Mouse (Mus musculus) stomach, embryonic 16.5 days (tissue): ENCODE measurements around the gene Olfr982. TPM values are rescaled to one million over a fixed set of nuclear protein-coding genes. Genes with fewer than 3 reads are reported as not detected.
A peak's percentile ranks its signal among the peaks of the same experiment; 100 is the strongest.

Source experiments
- ATAC-seq: fragments of 200-750 bp; cut with Nextera tagmentation; 2 replicates; pipeline ENCODE4 v1.8.0; 2017; ENCODE audit warnings: moderate number of reproducible peaks, moderate TSS enrichment; ENCODE audit not compliant: insufficient read depth, low FRiP score
- H3K27ac ChIP-seq: fragments of 300-500 bp; sonication (generic); 2 replicates; pipeline ENCODE4 v1.5.1; 2014; ENCODE audit warnings: low read length
- H3K27me3 ChIP-seq: fragments of 300-500 bp; sonication (generic); 2 replicates; pipeline ENCODE4 v1.6.1; 2014; ENCODE audit warnings: low read length, control low read depth, mixed read lengths; ENCODE audit not compliant: control insufficient read depth, insufficient read depth
- H3K36me3 ChIP-seq: fragments of 300-500 bp; sonication (generic); 2 replicates; pipeline ENCODE4 v1.6.1; 2014; ENCODE audit warnings: low read length; ENCODE audit not compliant: control insufficient read depth, insufficient read depth
- H3K4me1 ChIP-seq: fragments of 300-500 bp; sonication (generic); 2 replicates; pipeline ENCODE4 v1.6.1; 2014; ENCODE audit warnings: low read length, control low read depth, mixed read lengths; ENCODE audit not compliant: control insufficient read depth, insufficient read depth
- H3K4me2 ChIP-seq: fragments of 300-500 bp; sonication (generic); 2 replicates; pipeline ENCODE4 v1.6.1; 2014; ENCODE audit warnings: low read depth, low read length, mixed read lengths
- H3K4me3 ChIP-seq: fragments of 300-500 bp; sonication (generic); replicated peaks from 2 replicates; pipeline ENCODE4 v1.5.1; 2014; ENCODE audit warnings: mild to moderate bottlenecking, low read length
- H3K9ac ChIP-seq: fragments of 300-500 bp; sonication (generic); 2 replicates; pipeline ENCODE4 v1.6.1; 2014; ENCODE audit warnings: low read length
- H3K9me3 ChIP-seq: fragments of 300-500 bp; sonication (generic); replicated peaks from 2 replicates; pipeline ENCODE4 v1.6.1; 2016; ENCODE audit warnings: low read length, control low read depth; ENCODE audit not compliant: control insufficient read depth
- WGBS: fragments of 180-500 bp; shearing (Covaris S2); extraction: QIAGEN DNeasy Blood & Tissue Kit; methylation state at CpG from one replicate; pipeline ENCODE4 v1.1.7; 2014; 5-methylcytosine and 5-hydroxymethylcytosine counted together
- polyA plus RNA-seq: library from polyadenylated mRNA; unstranded; fragments of >200 nt; fragmentation: Nextera tagmentation; extraction: Ambion mirVana; gene quantifications from 2 replicates; pipeline ENCODE4 v1.2.1, GENCODE M21; 2015

The Olfr982 gene
- polyA plus RNA-seq: not detected in 2 replicates

DNA sequence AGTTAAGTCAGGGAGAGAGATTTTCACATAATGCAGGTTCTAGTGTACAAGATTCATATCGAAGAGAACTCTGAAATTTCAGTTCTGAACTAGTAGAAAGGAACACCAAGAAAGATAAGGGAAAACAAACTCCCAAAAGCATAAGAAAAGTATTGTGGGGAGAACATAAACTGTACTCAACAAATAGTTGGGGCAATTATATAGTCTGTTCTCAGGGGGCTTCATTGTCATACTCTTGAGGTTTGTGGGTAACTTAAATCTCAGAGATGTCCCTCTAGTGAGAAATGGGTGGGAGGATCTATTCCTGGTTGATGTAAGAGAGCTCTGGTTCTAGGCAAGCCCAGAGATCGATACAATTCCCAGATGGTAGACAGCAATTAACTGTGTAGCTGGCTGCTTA, at the start of gene Olfr982:
TSS of gene Olfr982 (plus strand) at position 301 of the 400 bp plus-strand sequence.
- Histone ChIP-seq H3K36me3 (no peaks in the 10 kb centered on the region), H3K4me3 (no peak within 1 kb of the TSS), H3K4me2 (no peak within 1 kb of the TSS), H3K9me3 (no peaks in the 10 kb centered on the region), H3K27me3 (no peaks in the 10 kb centered on the region), H3K9ac (no peak within 1 kb of the TSS), H3K4me1 (no peaks in the 10 kb centered on the region), H3K27ac (no peak within 1 kb of the TSS)
- no peak for ATAC-seq
- 78% methylated on average over 2 of the region's 2 CpGs for WGBS

- Histone ChIP-seq H3K27ac (no peak overlapping the region), H3K27me3 (no peaks in the 10 kb centered on the region), H3K4me2 (no peak overlapping the region), H3K4me1 (no peaks in the 10 kb centered on the region), H3K9ac (no peak overlapping the region), H3K9me3 (no peaks in the 10 kb centered on the region), H3K36me3 (no peaks in the 10 kb centered on the region), H3K4me3 (no peak overlapping the region)
- WGBS: 90% methylated on average over 19 of the region's 19 CpGs
- no peak for ATAC-seq
Measured at GRCm38 (mm10) chr9:40050138-40050537, 23.5 kb upstream of the Olfr982 start.

DNA sequence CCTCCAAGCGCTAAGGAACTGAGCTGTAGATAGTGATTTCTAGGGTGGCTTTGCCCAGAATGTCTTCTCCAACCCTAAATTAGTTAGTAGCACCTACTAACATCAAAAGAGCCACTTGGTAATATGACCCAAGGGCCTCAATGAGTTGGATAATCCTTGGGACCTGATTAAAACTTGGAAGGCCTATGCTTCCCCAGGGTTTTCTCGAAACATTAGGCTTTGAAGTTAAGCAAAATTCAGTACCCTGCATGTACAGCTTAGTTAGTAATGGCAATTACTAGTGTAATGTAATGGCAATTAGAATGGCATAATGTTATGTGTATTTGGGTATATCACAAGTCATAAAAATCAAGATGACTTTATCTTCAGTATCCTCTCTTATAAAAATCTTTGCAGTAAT, 19.9 kb downstream of the Olfr982 start, which contains the start of gene Olfr983:
TSS of gene Olfr983 (minus strand) at position 101 of the 400 bp plus-strand sequence.
- no peak for ATAC-seq
- H3K27me3 ChIP-seq: no peaks in the 10 kb centered on the region
- no peak within 1 kb of the TSS for H3K4me3 ChIP-seq
- no peaks in the 10 kb centered on the region for H3K9me3 ChIP-seq
- no peak within 1 kb of the TSS for H3K9ac ChIP-seq
- no peaks in the 10 kb centered on the region for H3K36me3 ChIP-seq
- no peak within 1 kb of the TSS for H3K4me2 ChIP-seq
- H3K27ac ChIP-seq: no peak within 1 kb of the TSS
- 80% methylated on average over 2 of the region's 2 CpGs for WGBS
- H3K4me1 ChIP-seq: no peaks in the 10 kb centered on the region

GRCm38 (mm10) chr9:40094769-40095168, 21.1 kb downstream of the Olfr982 start:
- Histone ChIP-seq H3K36me3 (no peaks in the 10 kb centered on the region), H3K9ac (no peak overlapping the region), H3K4me2 (no peak overlapping the region), H3K27me3 (no peaks in the 10 kb centered on the region), H3K4me1 (no peaks in the 10 kb centered on the region), H3K4me3 (no peak overlapping the region), H3K27ac (no peak overlapping the region), H3K9me3 (no peaks in the 10 kb centered on the region)
- ATAC-seq: no peak
- WGBS: 57% methylated on average over 3 of the region's 3 CpGs

DNA sequence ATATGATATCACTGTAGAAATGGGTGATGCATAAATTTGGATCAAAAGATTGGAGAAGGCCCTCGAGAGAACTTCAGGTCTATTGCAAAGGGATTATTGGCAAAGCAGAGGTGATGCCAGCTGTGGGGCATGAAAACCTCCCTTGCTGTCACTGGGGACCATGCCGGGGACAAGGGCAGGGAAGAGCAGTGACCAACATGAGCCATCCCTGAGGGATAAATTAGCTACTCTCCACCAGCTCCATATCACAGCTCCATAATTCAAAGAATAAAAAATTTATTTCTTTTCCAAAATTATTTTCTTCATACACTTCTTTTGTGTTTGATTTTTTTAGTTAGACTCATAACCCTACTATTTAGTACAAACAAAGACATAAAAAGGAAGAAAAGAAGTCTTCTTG, 40.5 kb downstream of the Olfr982 start, which contains the start of gene Olfr984:
TSS of gene Olfr984 (minus strand) at position 101 of the 400 bp plus-strand sequence.
- no peak for ATAC-seq
- H3K27me3 ChIP-seq: no peaks in the 10 kb centered on the region
- no peak within 1 kb of the TSS for H3K4me2 ChIP-seq
- H3K27ac ChIP-seq: no peak within 1 kb of the TSS
- H3K9me3 ChIP-seq: no peaks in the 10 kb centered on the region
- WGBS: 78% methylated on average over 2 of the region's 2 CpGs
- H3K36me3 ChIP-seq: no peaks in the 10 kb centered on the region
- no peaks in the 10 kb centered on the region for H3K4me1 ChIP-seq
- H3K9ac ChIP-seq: no peak within 1 kb of the TSS
- H3K4me3 ChIP-seq: no peak within 1 kb of the TSS

DNA sequence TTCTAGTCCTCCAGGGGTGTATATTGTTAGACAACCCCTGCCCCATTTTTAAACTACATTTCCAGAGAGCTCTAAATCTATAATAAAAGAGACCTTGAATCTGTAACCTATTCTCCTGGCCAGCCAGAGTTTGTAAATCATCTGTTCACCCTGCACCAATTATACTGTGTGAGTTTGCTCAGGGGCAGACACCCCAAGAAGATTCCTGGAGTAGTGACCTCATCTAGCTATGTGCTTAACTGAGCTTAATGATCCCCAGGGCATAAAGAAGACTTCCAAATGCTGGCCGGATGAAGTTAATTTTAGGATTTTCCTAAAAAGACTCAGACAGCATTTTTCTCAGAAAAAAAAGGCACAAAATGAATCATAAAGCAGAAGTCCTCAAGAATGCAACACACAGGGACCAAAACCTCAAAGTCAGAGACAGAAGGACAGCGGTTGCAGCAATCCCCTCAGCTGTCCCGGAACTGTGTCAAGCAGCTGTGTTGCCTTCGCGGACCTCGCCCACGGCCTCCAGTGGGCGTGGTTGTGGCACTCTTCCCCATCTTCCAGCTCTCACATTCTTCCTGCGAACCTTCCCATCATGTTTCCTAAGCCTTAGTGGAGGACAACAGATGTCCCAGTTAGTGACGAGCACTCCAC, 43.1 kb downstream of the Olfr982 start:
- Histone ChIP-seq H3K4me2 (peak overlapping the region; percentile 13; the same call in 1 of the 2 replicates), H3K9me3 (no peaks in the 10 kb centered on the region), H3K27me3 (no peaks in the 10 kb centered on the region), H3K9ac (no peak overlapping the region), H3K27ac (peak overlapping the region; percentile 3; the same call in 1 of the 2 replicates), H3K4me3 (no peak overlapping the region), H3K36me3 (no peaks in the 10 kb centered on the region), H3K4me1 (no peaks in the 10 kb centered on the region)
- peak; percentile 40; the same call in 1 of the 2 replicates for ATAC-seq
- 33% methylated on average over 10 of the region's 10 CpGs for WGBS

DNA sequence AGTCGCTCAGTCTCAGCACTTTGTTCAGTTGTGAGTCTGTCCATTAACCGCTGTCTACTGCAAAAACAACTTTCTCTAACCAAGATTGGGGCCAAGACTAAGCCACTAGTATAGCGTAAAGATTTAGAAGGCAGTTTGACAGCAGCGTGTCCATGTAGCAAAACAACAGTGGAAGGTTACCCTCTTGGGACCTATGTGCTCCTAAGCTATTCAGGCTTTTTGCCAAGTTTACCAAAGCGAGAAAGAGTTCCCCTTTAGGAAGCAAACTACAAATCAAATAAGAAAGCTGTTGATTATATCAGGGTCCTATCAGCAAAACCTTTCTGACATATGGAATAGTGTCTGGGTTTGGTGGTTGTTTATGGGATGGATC, 43.6 kb downstream of the Olfr982 start:
- no peaks in the 10 kb centered on the region for H3K36me3 ChIP-seq
- 66% methylated on average over 5 of the region's 5 CpGs for WGBS
- no peaks in the 10 kb centered on the region for H3K27me3 ChIP-seq
- ATAC-seq: no peak; the same call in 1 of the 2 replicates
- peak overlapping the region; percentile 13; the same call in 1 of the 2 replicates for H3K4me2 ChIP-seq
- H3K9me3 ChIP-seq: no peaks in the 10 kb centered on the region
- no peak overlapping the region for H3K9ac ChIP-seq
- H3K27ac ChIP-seq: peak overlapping the region; percentile 3; the same call in 1 of the 2 replicates
- H3K4me3 ChIP-seq: no peak overlapping the region
- H3K4me1 ChIP-seq: no peaks in the 10 kb centered on the region

Other genes starting within 250 kb of the Olfr982 start
- gene Olfr971, start 237.0 kb upstream of the Olfr982 start, polyA plus RNA-seq: not detected in 2 replicates
- not detected in 2 replicates for gene Olfr972, start 207.4 kb upstream of the Olfr982 start, polyA plus RNA-seq
- gene Olfr229, start 166.5 kb upstream of the Olfr982 start, polyA plus RNA-seq: not detected in 2 replicates
- not detected in 2 replicates for gene Olfr974, start 136.3 kb upstream of the Olfr982 start, polyA plus RNA-seq
- not detected in 2 replicates for gene Olfr975, start 121.8 kb upstream of the Olfr982 start, polyA plus RNA-seq
- gene Olfr976, start 112.7 kb upstream of the Olfr982 start, polyA plus RNA-seq: not detected in 2 replicates
- gene Olfr978, start 81.7 kb upstream of the Olfr982 start, polyA plus RNA-seq: not detected in 2 replicates
- gene Olfr979, start 70.4 kb upstream of the Olfr982 start, polyA plus RNA-seq: not detected in 2 replicates
- not detected in 2 replicates for gene Olfr980, start 64.2 kb upstream of the Olfr982 start, polyA plus RNA-seq
- not detected in 2 replicates for gene Olfr981, start 52.4 kb upstream of the Olfr982 start, polyA plus RNA-seq
- not detected in 2 replicates for gene Olfr983, start 19.8 kb downstream of the Olfr982 start, polyA plus RNA-seq
- gene Olfr984, start 40.4 kb downstream of the Olfr982 start, polyA plus RNA-seq: not detected in 2 replicates
- not detected in 2 replicates for gene Olfr985, start 56.4 kb downstream of the Olfr982 start, polyA plus RNA-seq
- not detected in 2 replicates for gene Tmem225, start 74.3 kb downstream of the Olfr982 start, polyA plus RNA-seq
- not detected in 2 replicates for gene Olfr986, start 107.1 kb downstream of the Olfr982 start, polyA plus RNA-seq
- gene Zfp202, start 118.5 kb downstream of the Olfr982 start, polyA plus RNA-seq: 3.3 and 4.5 TPM in 2 replicates
- gene Scn3b, start 195.4 kb downstream of the Olfr982 start, polyA plus RNA-seq: 4.9 and 7.1 TPM in 2 replicates